Mouse (Mus musculus): ENCODE results near the gene Gm10974.

DNA sequence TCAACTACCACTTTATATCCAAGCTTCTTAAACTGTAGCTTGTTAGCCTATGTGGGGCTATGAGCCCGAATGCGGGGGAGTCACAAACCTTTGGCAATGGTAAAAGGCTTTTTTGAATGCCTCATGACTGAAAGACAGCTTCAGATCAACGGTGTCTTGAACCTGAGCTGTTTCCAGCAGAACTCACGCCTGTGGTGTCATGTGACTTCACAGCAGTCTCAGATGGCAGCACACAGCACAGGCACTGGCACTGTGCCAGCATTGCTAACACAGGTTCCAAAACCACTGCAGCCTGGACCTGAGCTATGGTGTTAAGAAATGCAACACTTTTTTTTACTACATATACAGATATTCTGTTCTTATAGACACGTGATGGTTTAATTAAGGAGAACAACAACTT, 44.7 kb upstream of the Gm10974 start:
- TF ChIP-seq CTCF (IDR thresholded peaks at IDR 0.05) (no peak), EP300 (IDR thresholded peaks at IDR 0.05; ENCODE audit: insufficient read depth, low read depth, low read length) (no peak)
